Mouse (Mus musculus): ENCODE results near the gene Erf. TPM values are rescaled to one million over a fixed set of nuclear protein-coding genes. Genes with fewer than 3 reads are reported as not detected.

Erf gene
- polyA plus RNA-seq, 1 experiment, result 44.8 TPM

- H3K4me1 ChIP-seq, result peaks cover 51% of the 10 kb centered on the region
- no peak overlapping the region for H3K4me3 ChIP-seq (replicated peaks)
- no peak for TF ChIP-seq GATA1 (IDR thresholded peaks at IDR 0.05; ENCODE audit: borderline replicate concordance, low read length)
- TF ChIP-seq FLI1 (IDR thresholded peaks at IDR 0.05; ENCODE audit: low read length), result no peak
- H3K27me3 ChIP-seq (replicated peaks), result peaks cover 1% of the 10 kb centered on the region
- H3K9me3 ChIP-seq, result no peaks in the 10 kb centered on the region
- H3K36me3 ChIP-seq (replicated peaks; ENCODE audit: low read length), result peaks cover 73% of the 10 kb centered on the region
Measured at GRCm38 (mm10) chr7:25214172-25214571, 36.4 kb downstream of the Erf start.

GRCm38 (mm10) chr7:25213099-25213498 is 37.5 kb downstream of the Erf start:
- peaks cover 83% of the 10 kb centered on the region for H3K36me3 ChIP-seq (replicated peaks; ENCODE audit: low read length)
- TF ChIP-seq FLI1 (IDR thresholded peaks at IDR 0.05; ENCODE audit: low read length) (no peak), GATA1 (IDR thresholded peaks at IDR 0.05; ENCODE audit: borderline replicate concordance, low read length) (no peak)
- peaks cover 43% of the 10 kb centered on the region for H3K4me1 ChIP-seq
- H3K9me3 ChIP-seq, result no peaks in the 10 kb centered on the region
- peak overlapping the region; percentile 67 for H3K4me3 ChIP-seq (replicated peaks)
- peaks cover 1% of the 10 kb centered on the region for H3K27me3 ChIP-seq (replicated peaks)

GRCm38 (mm10) chr7:25210482-25210881 is 40.1 kb downstream of the Erf start:
- no peaks in the 10 kb centered on the region for H3K9me3 ChIP-seq
- H3K4me3 ChIP-seq (replicated peaks), result no peak overlapping the region
- TF ChIP-seq FLI1 (IDR thresholded peaks at IDR 0.05; ENCODE audit: low read length), result no peak
- no peak for TF ChIP-seq GATA1 (IDR thresholded peaks at IDR 0.05; ENCODE audit: borderline replicate concordance, low read length)
- peaks cover 1% of the 10 kb centered on the region for H3K27me3 ChIP-seq (replicated peaks)
- peaks cover 51% of the 10 kb centered on the region for H3K4me1 ChIP-seq
- peaks cover 89% of the 10 kb centered on the region for H3K36me3 ChIP-seq (replicated peaks; ENCODE audit: low read length)

GRCm38 (mm10) chr7:25209161-25209622 is 41.4 kb downstream of the Erf start:
- Histone ChIP-seq H3K4me3 (replicated peaks) (no peak overlapping the region), H3K9me3 (no peaks in the 10 kb centered on the region), H3K27me3 (replicated peaks) (peaks cover 1% of the 10 kb centered on the region), H3K36me3 (replicated peaks; ENCODE audit: low read length) (peaks cover 91% of the 10 kb centered on the region), H3K4me1 (peaks cover 54% of the 10 kb centered on the region)
- TF ChIP-seq GATA1 (IDR thresholded peaks at IDR 0.05; ENCODE audit: borderline replicate concordance, low read length) (no peak), FLI1 (IDR thresholded peaks at IDR 0.05; ENCODE audit: low read length) (no peak)

GRCm38 (mm10) chr7:25206094-25206830 is 44.3 kb downstream of the Erf start:
- TF ChIP-seq FLI1 (IDR thresholded peaks at IDR 0.05; ENCODE audit: low read length), result no peak
- TF ChIP-seq GATA1 (IDR thresholded peaks at IDR 0.05; ENCODE audit: borderline replicate concordance, low read length), result no peak
- Histone ChIP-seq H3K36me3 (replicated peaks; ENCODE audit: low read length) (peaks cover 99% of the 10 kb centered on the region), H3K27me3 (replicated peaks) (peaks cover 1% of the 10 kb centered on the region), H3K4me3 (replicated peaks) (peak overlapping the region; percentile 38), H3K4me1 (peaks cover 39% of the 10 kb centered on the region), H3K9me3 (no peaks in the 10 kb centered on the region)

- no peak for TF ChIP-seq GATA1 (IDR thresholded peaks at IDR 0.05; ENCODE audit: borderline replicate concordance, low read length)
- H3K27me3 ChIP-seq (replicated peaks), result no peaks in the 10 kb centered on the region
- peaks cover 39% of the 10 kb centered on the region for H3K4me1 ChIP-seq
- H3K4me3 ChIP-seq (replicated peaks), result peak overlapping the region; percentile 20
- no peaks in the 10 kb centered on the region for H3K9me3 ChIP-seq
- peaks cover 97% of the 10 kb centered on the region for H3K36me3 ChIP-seq (replicated peaks; ENCODE audit: low read length)
Measured at GRCm38 (mm10) chr7:25205355-25206093, 45.0 kb downstream of the Erf start.

- Histone ChIP-seq H3K4me1 (peaks cover 32% of the 10 kb centered on the region), H3K36me3 (replicated peaks; ENCODE audit: low read length) (peaks cover 78% of the 10 kb centered on the region), H3K4me3 (replicated peaks) (no peak overlapping the region), H3K9me3 (no peaks in the 10 kb centered on the region), H3K27me3 (replicated peaks) (no peaks in the 10 kb centered on the region)
- TF ChIP-seq GATA1 (IDR thresholded peaks at IDR 0.05; ENCODE audit: borderline replicate concordance, low read length) (no peak), FLI1 (IDR thresholded peaks at IDR 0.05; ENCODE audit: low read length) (no peak)
Measured at GRCm38 (mm10) chr7:25203624-25204023, 46.9 kb downstream of the Erf start.

GRCm38 (mm10) chr7:25197384-25198018 is 53.1 kb downstream of the Erf start:
- Histone ChIP-seq H3K36me3 (replicated peaks; ENCODE audit: low read length) (peaks cover 17% of the 10 kb centered on the region), H3K9me3 (no peaks in the 10 kb centered on the region), H3K4me1 (peaks cover 12% of the 10 kb centered on the region), H3K27me3 (replicated peaks) (peaks cover 17% of the 10 kb centered on the region), H3K4me3 (replicated peaks) (no peak overlapping the region)
- TF ChIP-seq FLI1 (IDR thresholded peaks at IDR 0.05; ENCODE audit: low read length), result no peak
- TF ChIP-seq GATA1 (IDR thresholded peaks at IDR 0.05; ENCODE audit: borderline replicate concordance, low read length), result no peak

- peaks cover 12% of the 10 kb centered on the region for H3K4me1 ChIP-seq
- peaks cover 4% of the 10 kb centered on the region for H3K36me3 ChIP-seq (replicated peaks; ENCODE audit: low read length)
- H3K27me3 ChIP-seq (replicated peaks), result peaks cover 17% of the 10 kb centered on the region
- no peaks in the 10 kb centered on the region for H3K9me3 ChIP-seq
- TF ChIP-seq GATA1 (IDR thresholded peaks at IDR 0.05; ENCODE audit: borderline replicate concordance, low read length) (no peak), FLI1 (IDR thresholded peaks at IDR 0.05; ENCODE audit: low read length) (no peak)
- no peak overlapping the region for H3K4me3 ChIP-seq (replicated peaks)
Measured at GRCm38 (mm10) chr7:25196107-25196506, 54.5 kb downstream of the Erf start.

Measured in megakaryocyte, embryonic 14.5 days (primary cell).